Mouse (Mus musculus) kidney, embryonic 14.5 days (tissue): ENCODE data around the gene Gm10778. TPM values are rescaled to one million over a fixed set of nuclear protein-coding genes. Genes with fewer than 3 reads are reported as not detected.
"Not testable (repeated sequence)": the region's sequence is repeated elsewhere in the genome, so short reads cannot be mapped to it uniquely, and the experiment has no call there.

ENCODE experiments used
- ATAC-seq: fragments of 200-750 bp; cut with Nextera tagmentation; 2 replicates; pipeline ENCODE4 v1.8.0; 2017; ENCODE audit warnings: moderate number of reproducible peaks, mild to moderate bottlenecking, moderate TSS enrichment, moderate library complexity; ENCODE audit not compliant: low FRiP score, low TSS enrichment
- H3K27ac ChIP-seq: fragments of 300-500 bp; sonication (generic); 2 replicates; pipeline ENCODE4 v1.5.1; 2014; ENCODE audit warnings: low read depth, mild to moderate bottlenecking, low read length, moderate library complexity, mixed read lengths
- H3K27me3 ChIP-seq: fragments of 300-500 bp; sonication (generic); 2 replicates; pipeline ENCODE4 v1.6.1; 2014; ENCODE audit warnings: mild to moderate bottlenecking, low read length; ENCODE audit not compliant: control insufficient read depth, insufficient read depth
- H3K36me3 ChIP-seq: fragments of 300-500 bp; sonication (generic); 2 replicates; pipeline ENCODE4 v1.6.1; 2014; ENCODE audit warnings: low read length, mixed read lengths; ENCODE audit not compliant: control insufficient read depth, insufficient read depth
- H3K4me1 ChIP-seq: fragments of 300-500 bp; sonication (generic); 2 replicates; pipeline ENCODE4 v1.6.1; 2014; ENCODE audit warnings: low read length, mixed read lengths; ENCODE audit not compliant: control insufficient read depth, insufficient read depth
- H3K4me2 ChIP-seq: fragments of 300-500 bp; sonication (generic); replicated peaks from 2 replicates; pipeline ENCODE4 v1.6.1; 2014; ENCODE audit warnings: low read depth, mild to moderate bottlenecking, low read length
- H3K4me3 ChIP-seq: fragments of 300-500 bp; sonication (generic); 2 replicates; pipeline ENCODE4 v1.5.1; 2014; ENCODE audit warnings: mild to moderate bottlenecking, low read length
- H3K9ac ChIP-seq: fragments of 300-500 bp; sonication (generic); 2 replicates; pipeline ENCODE4 v1.6.1; 2014; ENCODE audit warnings: low read depth, mild to moderate bottlenecking, low read length, moderate library complexity
- H3K9me3 ChIP-seq: fragments of 300-500 bp; sonication (generic); 2 replicates; pipeline ENCODE4 v1.6.1; 2016; ENCODE audit warnings: low read length; ENCODE audit not compliant: control insufficient read depth
- WGBS: fragments of 180-500 bp; shearing (Covaris S2); extraction: QIAGEN DNeasy Blood & Tissue Kit; methylation state at CpG from one replicate; pipeline ENCODE4 v1.1.7; 2014; 5-methylcytosine and 5-hydroxymethylcytosine counted together
- polyA plus RNA-seq: library from polyadenylated mRNA; unstranded; fragments of >200 nt; fragmentation: Nextera tagmentation; extraction: Ambion mirVana; gene quantifications from 2 replicates; pipeline ENCODE4 v1.2.1, GENCODE M21; 2014

The Gm10778 gene
- polyA plus RNA-seq = 5.3 and 6.4 TPM in 2 replicates

DNA sequence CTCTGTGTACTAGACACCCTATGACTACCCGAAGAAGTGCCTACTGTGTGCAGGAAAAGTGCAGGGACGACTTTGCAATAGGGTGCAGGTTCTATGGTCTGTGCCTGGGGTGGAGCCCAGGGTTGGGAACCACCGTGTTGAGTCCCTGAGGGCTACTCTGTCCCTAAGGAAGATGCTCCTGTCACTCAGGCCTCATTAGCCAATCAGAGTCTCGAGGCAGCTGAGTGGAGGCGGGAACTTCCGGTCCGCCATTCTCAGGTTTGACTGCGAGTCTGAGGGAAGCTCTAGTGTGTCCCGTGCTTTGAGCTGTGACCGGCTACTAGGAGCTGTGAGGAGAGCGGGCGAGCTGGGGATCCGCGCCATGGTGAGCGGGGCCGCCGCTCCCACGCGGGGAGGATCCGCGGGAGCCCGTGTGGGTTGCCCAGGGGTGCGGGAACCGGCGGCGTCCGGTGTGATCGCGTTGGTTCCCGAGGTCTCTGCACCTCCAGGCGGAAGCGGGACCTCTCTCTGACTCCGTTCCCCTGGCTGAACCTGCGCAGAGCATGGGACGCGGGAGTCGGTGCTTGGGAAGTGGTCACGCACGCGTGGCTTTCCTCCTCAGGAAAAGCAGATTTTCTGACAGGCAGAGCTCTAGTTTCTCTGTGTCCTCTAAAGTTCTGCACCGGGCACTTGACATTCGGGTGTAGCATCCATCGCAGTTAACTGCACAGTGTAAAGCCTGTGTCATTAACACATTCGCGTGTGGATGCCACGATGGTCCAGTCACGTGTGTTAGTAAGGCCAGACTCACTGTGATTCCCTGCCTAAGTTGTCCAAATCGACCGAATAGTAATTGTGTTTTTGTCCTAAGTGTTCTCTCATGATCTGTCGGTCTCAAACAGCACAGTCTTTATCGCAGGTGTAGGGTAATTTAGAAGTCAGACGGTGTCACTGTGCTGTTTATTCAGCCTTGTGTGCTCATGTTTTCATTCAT, at the start of gene Gm10778:
Gm10778 (plus strand) TSS at position 257 of the 973 bp plus-strand sequence.
- WGBS = 2% methylated on average over 33 of the region's 52 CpGs
- not testable (repeated sequence) for H3K9me3 ChIP-seq, H3K36me3 ChIP-seq, H3K27me3 ChIP-seq, H3K4me1 ChIP-seq
- Histone ChIP-seq H3K4me3 (peak within 1 kb of the TSS; percentile 54), H3K9ac (peak within 1 kb of the TSS; percentile 72), H3K27ac (peak within 1 kb of the TSS; percentile 55; the same call in 1 of the 2 replicates), H3K4me2 (peak within 1 kb of the TSS; percentile 51)
- ATAC-seq = peak; percentile 95

GRCm38 (mm10) chr10:81599630-81600029, 49.2 kb upstream of the Gm10778 start:
- ATAC-seq = no peak
- WGBS = 56% methylated on average over 5 of the region's 5 CpGs
- H3K9me3 ChIP-seq = no peaks in the 10 kb centered on the region
- no peak overlapping the region for H3K4me2 ChIP-seq
- H3K36me3 ChIP-seq = no peaks in the 10 kb centered on the region
- H3K9ac ChIP-seq = no peak overlapping the region
- H3K4me1 ChIP-seq = peaks cover 73% of the 10 kb centered on the region
- H3K4me3 ChIP-seq = no peak overlapping the region
- H3K27me3 ChIP-seq = no peaks in the 10 kb centered on the region
- H3K27ac ChIP-seq = peak overlapping the region; percentile 33; the same call in 1 of the 2 replicates

DNA sequence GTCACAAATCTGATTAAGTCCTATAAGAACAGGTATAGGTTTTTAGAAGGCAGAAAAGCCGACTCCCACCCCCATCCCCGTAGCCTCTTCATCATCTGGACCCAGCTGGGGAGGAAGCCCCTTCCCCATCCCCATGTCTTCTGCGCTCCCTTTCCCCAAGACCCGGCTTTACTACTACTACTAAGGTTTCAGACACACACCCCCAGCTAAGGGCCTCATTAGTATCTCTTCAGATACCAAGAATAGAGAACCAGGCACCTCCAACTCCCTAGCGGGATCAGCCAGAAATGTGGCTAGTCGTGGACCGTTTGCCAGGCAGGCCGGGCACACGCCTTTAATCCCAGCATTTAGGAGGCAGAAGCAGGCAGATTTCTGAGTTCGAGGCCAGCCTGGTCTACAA, 48.8 kb upstream of the Gm10778 start:
- Histone ChIP-seq H3K4me1 (peaks cover 74% of the 10 kb centered on the region), H3K27me3 (no peaks in the 10 kb centered on the region), H3K4me2 (no peak overlapping the region), H3K4me3 (no peak overlapping the region), H3K9me3 (no peaks in the 10 kb centered on the region), H3K36me3 (no peaks in the 10 kb centered on the region), H3K9ac (no peak overlapping the region), H3K27ac (peak overlapping the region; percentile 33)
- 35% methylated on average over 10 of the region's 10 CpGs for WGBS
- ATAC-seq = no peak

DNA sequence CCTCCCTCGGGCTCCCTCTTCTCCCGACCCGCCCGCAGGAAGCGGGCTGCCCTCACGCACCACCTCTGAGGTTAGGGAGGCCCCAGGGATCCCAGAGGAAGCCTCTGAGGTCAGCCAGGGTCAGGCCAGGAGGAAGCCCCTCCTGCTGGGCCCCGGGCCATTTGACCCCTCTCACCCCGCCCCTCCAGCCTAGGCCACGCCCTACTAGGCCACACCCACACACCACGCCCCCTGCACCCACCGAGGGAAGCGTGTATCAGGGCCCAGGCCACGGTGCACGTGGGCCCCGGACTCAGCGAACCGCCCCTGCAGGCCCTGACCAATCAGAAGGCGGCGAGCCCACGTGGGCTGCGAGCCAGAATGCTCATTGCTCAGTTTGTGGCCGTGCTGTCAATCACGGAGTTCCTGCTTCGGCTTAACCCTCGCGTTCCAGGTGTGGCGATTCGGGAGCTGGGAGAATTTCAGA, 48.1 kb upstream of the Gm10778 start, which contains the start of gene Tle6:
Tle6 (minus strand) TSS at position 336 of the 466 bp plus-strand sequence.
- under 1% methylated on average over 28 of the region's 28 CpGs for whole genome bisulfite sequencing
- peak within 1 kb of the TSS; percentile 56 for H3K27ac ChIP-seq
- no peaks in the 10 kb centered on the region for H3K36me3 ChIP-seq
- H3K27me3 ChIP-seq = no peaks in the 10 kb centered on the region
- ATAC-seq = peak; percentile 80
- H3K4me3 ChIP-seq = 0 out of 2 replicates have a peak within 1 kb of the TSS, but pooled peaks have one; percentile 2
- H3K9me3 ChIP-seq = no peaks in the 10 kb centered on the region
- H3K4me2 ChIP-seq = peak within 1 kb of the TSS; percentile 30
- H3K9ac ChIP-seq = no peak within 1 kb of the TSS
- peaks cover 70% of the 10 kb centered on the region for H3K4me1 ChIP-seq

- Histone ChIP-seq H3K27me3 (no peaks in the 10 kb centered on the region), H3K27ac (peak overlapping the region; percentile 56; the same call in 1 of the 2 replicates), H3K9ac (no peak overlapping the region), H3K4me3 (no peak overlapping the region), H3K4me2 (peak overlapping the region; percentile 30), H3K9me3 (no peaks in the 10 kb centered on the region), H3K36me3 (no peaks in the 10 kb centered on the region), H3K4me1 (peaks cover 64% of the 10 kb centered on the region)
- WGBS = 12% methylated on average over 7 of the region's 7 CpGs
- ATAC-seq = 0 out of 2 replicates have a peak, but pooled peaks have one; percentile 3
These were observed 47.4 kb upstream of the Gm10778 start for GRCm38 (mm10) chr10:81601396-81601905.

- Histone ChIP-seq H3K9me3 (no peaks in the 10 kb centered on the region), H3K4me3 (no peak overlapping the region), H3K9ac (no peak overlapping the region), H3K4me2 (no peak overlapping the region), H3K27ac (no peak overlapping the region), H3K27me3 (no peaks in the 10 kb centered on the region), H3K36me3 (no peaks in the 10 kb centered on the region), H3K4me1 (peaks cover 56% of the 10 kb centered on the region)
- no peak for ATAC-seq
- 21% methylated on average over 4 of the region's 4 CpGs for WGBS
These were observed 46.1 kb upstream of the Gm10778 start for GRCm38 (mm10) chr10:81602741-81603151.

- Histone ChIP-seq H3K36me3 (no peaks in the 10 kb centered on the region), H3K27me3 (no peaks in the 10 kb centered on the region), H3K9me3 (no peaks in the 10 kb centered on the region), H3K4me3 (no peak overlapping the region), H3K9ac (no peak overlapping the region), H3K4me1 (peaks cover 42% of the 10 kb centered on the region), H3K27ac (no peak overlapping the region), H3K4me2 (peak overlapping the region; percentile 61; the same call in 1 of the 2 replicates)
- 77% methylated on average over 12 of the region's 12 CpGs for WGBS
- ATAC-seq = no peak
These were observed 44.6 kb upstream of the Gm10778 start for GRCm38 (mm10) chr10:81604019-81604967.

- no peaks in the 10 kb centered on the region for H3K27me3 ChIP-seq
- H3K36me3 ChIP-seq = no peaks in the 10 kb centered on the region
- peak; percentile 33 for ATAC-seq
- H3K4me2 ChIP-seq = peak overlapping the region; percentile 61
- H3K27ac ChIP-seq = peak overlapping the region; percentile 79
- WGBS = 20% methylated on average over 29 of the region's 29 CpGs
- peak overlapping the region; percentile 49 for H3K4me3 ChIP-seq
- peak overlapping the region; percentile 46; the same call in 1 of the 2 replicates for H3K9ac ChIP-seq
- H3K9me3 ChIP-seq = no peaks in the 10 kb centered on the region; the same call in 1 of the 2 replicates
- peaks cover 35% of the 10 kb centered on the region for H3K4me1 ChIP-seq
These were observed 43.7 kb upstream of the Gm10778 start for GRCm38 (mm10) chr10:81604968-81605665.
